Mouse (Mus musculus): ENCODE data around the gene Skap1.

GRCm38 (mm10) chr11:96755298-96755697 is 290.9 kb downstream of the Skap1 start:
- TF ChIP-seq CTCF (IDR thresholded peaks at IDR 0.05; ENCODE audit: low read depth) (peak; percentile 47), EP300 (IDR thresholded peaks at IDR 0.05; ENCODE audit: low read depth) (no peak)
